Mouse (Mus musculus) erythroblast, embryonic 14.5 days (primary cell): ENCODE data around the gene Ankrd44. TPM values are rescaled to one million over a fixed set of nuclear protein-coding genes. Genes with fewer than 3 reads are reported as not detected.

Source experiments
- H3K27me3 ChIP-seq: 2 replicates; pipeline ENCODE4 v1.6.1; 2012; ENCODE audit warnings: inconsistent platforms; ENCODE audit not compliant: control insufficient read depth
- H3K36me3 ChIP-seq: 2 replicates; pipeline ENCODE4 v1.6.1; 2012; ENCODE audit warnings: mild to moderate bottlenecking, inconsistent platforms; ENCODE audit not compliant: control insufficient read depth
- H3K4me1 ChIP-seq: 2 replicates; pipeline ENCODE4 v1.6.1; 2012; ENCODE audit warnings: inconsistent platforms; ENCODE audit not compliant: control insufficient read depth
- H3K4me3 ChIP-seq: replicated peaks from 2 replicates; pipeline ENCODE3; 2012; ENCODE audit warnings: moderate library complexity, mild to moderate bottlenecking, inconsistent platforms
- H3K9me3 ChIP-seq: 2 replicates; pipeline ENCODE4 v1.6.1; 2012; ENCODE audit warnings: low read length, inconsistent platforms, mixed read lengths; ENCODE audit not compliant: control insufficient read depth
- GATA1 ChIP-seq: IDR thresholded peaks from 2 replicates; pipeline ENCODE4 v1.6.1; 2012; ENCODE audit warnings: low read length, inconsistent platforms, mixed read lengths
- TAL1 ChIP-seq: IDR thresholded peaks from 3 replicates; pipeline ENCODE4 v1.6.1; 2012; ENCODE audit warnings: low read length, inconsistent platforms, mixed read lengths
- polyA plus RNA-seq: library from polyadenylated mRNA; stranded (reverse); fragments of >175 nt; gene quantifications from 2 replicates; pipeline ENCODE4 v1.2.3, GENCODE M21; 2012

Gene Ankrd44
- polyA plus RNA-seq, 1 experiment = 0.03 TPM

- no peaks in the 10 kb centered on the region for H3K36me3 ChIP-seq
- H3K4me1 ChIP-seq = no peaks in the 10 kb centered on the region
- H3K9me3 ChIP-seq = no peaks in the 10 kb centered on the region
- no peak for TF ChIP-seq GATA1
- TF ChIP-seq TAL1 = no peak
- no peaks in the 10 kb centered on the region for H3K27me3 ChIP-seq
- H3K4me3 ChIP-seq = no peak overlapping the region
Observed at GRCm38 (mm10) chr1:54747785-54748420, 178.3 kb downstream of the Ankrd44 start.

DNA sequence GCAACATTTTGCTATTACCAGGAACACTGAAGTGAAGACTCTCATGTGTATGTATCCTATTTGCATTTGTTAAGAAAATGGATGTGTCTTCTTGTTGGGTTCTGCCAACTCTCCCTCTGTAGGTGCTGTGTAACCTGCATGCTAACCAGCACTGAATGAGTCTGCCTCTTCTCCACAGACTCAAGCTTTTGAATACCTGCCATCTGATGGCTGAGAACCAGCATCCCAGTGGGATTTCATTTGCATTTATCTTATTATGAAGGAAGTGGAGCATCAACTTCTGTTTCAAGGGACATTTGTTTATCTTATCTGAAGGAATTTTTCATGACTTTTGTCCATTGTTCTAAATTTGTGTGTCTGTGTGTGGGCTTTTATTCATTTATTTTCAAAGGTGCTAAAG is 180.5 kb downstream of the Ankrd44 start:
- H3K27me3 ChIP-seq = no peaks in the 10 kb centered on the region
- TF ChIP-seq TAL1 (no peak), GATA1 (no peak)
- no peaks in the 10 kb centered on the region for H3K4me1 ChIP-seq
- H3K9me3 ChIP-seq = no peaks in the 10 kb centered on the region
- H3K4me3 ChIP-seq = no peak overlapping the region
- no peaks in the 10 kb centered on the region for H3K36me3 ChIP-seq

DNA sequence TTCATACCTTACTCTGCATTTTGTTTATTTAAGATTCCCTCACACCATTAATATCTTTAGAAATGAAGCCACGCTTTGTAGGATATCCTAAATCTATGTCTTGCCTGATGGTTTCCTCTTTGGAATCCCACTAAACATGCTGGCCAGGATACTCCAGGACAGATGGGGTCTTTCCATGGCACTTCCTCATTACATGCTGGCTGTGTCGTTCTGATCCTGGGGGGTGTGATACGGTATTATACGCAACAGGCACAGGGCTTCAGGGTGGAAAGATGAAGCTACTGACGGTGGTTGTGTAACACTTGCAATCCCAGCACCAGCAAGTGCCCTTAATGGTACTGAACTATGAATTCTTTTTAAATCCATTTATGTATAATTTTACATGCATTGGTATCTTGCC is 182.0 kb downstream of the Ankrd44 start:
- Histone ChIP-seq H3K9me3 (no peaks in the 10 kb centered on the region), H3K36me3 (no peaks in the 10 kb centered on the region), H3K4me3 (no peak overlapping the region), H3K4me1 (no peaks in the 10 kb centered on the region), H3K27me3 (no peaks in the 10 kb centered on the region)
- TF ChIP-seq GATA1 (no peak), TAL1 (no peak)

DNA sequence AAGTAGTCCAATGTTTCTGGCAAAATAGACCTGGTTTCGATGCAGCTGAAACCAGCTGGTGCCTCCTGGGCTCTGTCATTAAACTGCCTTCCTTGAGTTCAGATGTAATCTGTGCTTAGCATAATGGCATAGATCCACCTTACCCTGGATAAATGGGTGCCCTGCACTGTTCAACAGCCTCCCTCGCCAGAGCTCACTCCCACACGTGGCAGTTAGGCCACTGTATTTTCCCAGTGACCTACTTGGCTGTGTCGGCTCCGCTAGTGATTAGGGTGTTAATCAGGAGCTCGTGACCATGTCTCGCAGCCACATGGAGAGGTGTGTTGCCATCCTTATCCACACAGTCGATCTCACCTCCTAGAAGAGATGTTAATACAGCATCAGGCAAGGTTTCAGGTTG is 183.1 kb downstream of the Ankrd44 start:
- Histone ChIP-seq H3K36me3 (no peaks in the 10 kb centered on the region), H3K27me3 (no peaks in the 10 kb centered on the region), H3K4me3 (no peak overlapping the region)

DNA sequence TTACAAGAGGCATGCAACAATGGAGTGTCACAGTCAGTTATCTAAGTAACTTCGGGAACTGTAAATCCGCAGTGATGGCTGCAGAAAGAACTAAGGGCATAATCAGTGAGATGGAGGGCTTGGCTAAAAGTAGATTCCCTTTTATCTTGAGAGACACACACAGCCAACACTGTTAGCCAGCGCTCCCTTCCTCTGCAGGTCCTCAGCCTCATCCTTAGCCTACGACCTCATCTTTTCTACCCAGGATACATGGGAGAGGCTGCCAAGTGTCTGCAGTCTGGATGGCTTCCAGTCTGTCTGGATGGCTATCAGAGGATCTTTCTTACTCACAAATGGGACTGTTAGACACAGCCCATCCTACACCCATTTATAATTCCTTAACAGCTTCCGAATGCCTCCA is 185.3 kb downstream of the Ankrd44 start:
- Histone ChIP-seq H3K9me3 (no peaks in the 10 kb centered on the region), H3K36me3 (no peaks in the 10 kb centered on the region), H3K27me3 (no peaks in the 10 kb centered on the region), H3K4me1 (no peaks in the 10 kb centered on the region), H3K4me3 (no peak overlapping the region)
- TF ChIP-seq TAL1 (no peak), GATA1 (no peak)

More for the DNA sequence above, 183.1 kb downstream of the Ankrd44 start:
- TF ChIP-seq TAL1 (no peak), GATA1 (no peak)
- H3K4me1 ChIP-seq = no peaks in the 10 kb centered on the region
- no peaks in the 10 kb centered on the region for H3K9me3 ChIP-seq

- TF ChIP-seq GATA1 (no peak), TAL1 (no peak)
- H3K9me3 ChIP-seq = no peaks in the 10 kb centered on the region
- no peak overlapping the region for H3K4me3 ChIP-seq
- no peaks in the 10 kb centered on the region for H3K4me1 ChIP-seq
- H3K27me3 ChIP-seq = no peaks in the 10 kb centered on the region
- H3K36me3 ChIP-seq = no peaks in the 10 kb centered on the region
Observed at GRCm38 (mm10) chr1:54737472-54737871, 188.7 kb downstream of the Ankrd44 start.

DNA sequence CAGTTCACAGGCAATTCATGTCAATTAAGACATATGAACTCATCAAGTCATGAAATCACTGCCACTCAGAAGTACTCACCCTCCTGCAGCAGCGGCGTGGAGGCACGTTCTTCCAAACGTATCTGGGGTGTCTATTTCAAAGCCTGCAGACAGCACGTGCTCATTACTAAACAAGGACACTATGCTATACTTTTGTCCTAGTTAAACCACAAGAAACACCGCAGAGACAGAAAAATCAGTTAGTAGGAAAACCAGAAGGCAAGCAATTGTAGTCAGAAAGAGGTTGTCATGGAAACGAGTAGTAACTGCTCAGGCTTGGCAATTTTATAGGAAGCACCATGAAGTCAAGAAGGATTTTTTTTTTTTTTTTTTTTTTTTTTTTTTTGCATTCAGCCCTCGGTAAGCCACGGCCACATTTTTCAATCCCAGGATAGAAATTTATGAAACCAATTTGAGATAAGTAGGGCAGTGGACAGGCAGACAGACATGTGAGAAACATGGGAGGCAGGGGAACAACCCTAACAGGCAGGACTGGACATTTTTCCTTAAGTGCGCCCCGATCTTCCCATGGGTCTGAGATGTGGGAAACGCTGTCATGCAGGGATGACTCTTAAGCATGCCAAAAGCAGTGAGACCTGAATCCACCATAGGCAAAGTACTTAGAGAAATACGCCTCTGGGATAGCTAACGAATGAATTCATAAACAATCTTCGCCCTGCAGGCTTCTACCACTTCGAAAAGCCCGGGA is 191.1 kb downstream of the Ankrd44 start:
- Histone ChIP-seq H3K36me3 (no peaks in the 10 kb centered on the region), H3K9me3 (no peaks in the 10 kb centered on the region)
- TF ChIP-seq TAL1 (no peak), GATA1 (no peak)

DNA sequence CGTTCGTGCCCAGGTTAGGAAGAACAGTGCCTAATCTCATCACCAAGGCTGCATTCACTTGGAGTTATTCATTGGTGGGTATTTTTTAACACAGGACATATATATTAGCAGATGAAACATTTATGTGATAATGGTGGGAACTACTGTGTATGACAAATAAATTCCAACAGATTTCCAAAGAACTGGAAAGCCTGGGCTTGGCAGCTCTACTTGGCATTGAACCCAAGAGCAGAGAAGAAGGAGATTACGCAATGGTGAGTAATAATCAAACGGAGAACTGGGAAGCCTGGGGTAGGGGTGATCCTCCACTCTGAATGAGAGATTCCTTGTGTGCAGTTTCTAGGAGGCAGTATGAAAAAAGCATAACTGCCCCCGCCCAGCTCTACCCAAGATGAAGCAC is 196.9 kb downstream of the Ankrd44 start:
- Histone ChIP-seq H3K36me3 (no peaks in the 10 kb centered on the region), H3K27me3 (no peaks in the 10 kb centered on the region), H3K9me3 (no peaks in the 10 kb centered on the region), H3K4me1 (no peaks in the 10 kb centered on the region), H3K4me3 (no peak overlapping the region)
- TF ChIP-seq TAL1 (no peak), GATA1 (no peak)

More for the DNA sequence above, 191.1 kb downstream of the Ankrd44 start:
- Histone ChIP-seq H3K4me1 (no peaks in the 10 kb centered on the region), H3K27me3 (no peaks in the 10 kb centered on the region), H3K4me3 (no peak overlapping the region)

GRCm38 (mm10) chr1:54726555-54726954 is 199.6 kb downstream of the Ankrd44 start:
- TF ChIP-seq TAL1 = no peak
- TF ChIP-seq GATA1 = no peak
- Histone ChIP-seq H3K27me3 (no peaks in the 10 kb centered on the region), H3K4me1 (no peaks in the 10 kb centered on the region), H3K4me3 (no peak overlapping the region), H3K36me3 (no peaks in the 10 kb centered on the region), H3K9me3 (no peaks in the 10 kb centered on the region)

GRCm38 (mm10) chr1:54716921-54717320 is 209.3 kb downstream of the Ankrd44 start:
- no peaks in the 10 kb centered on the region for H3K9me3 ChIP-seq
- H3K4me3 ChIP-seq = no peak overlapping the region
- no peaks in the 10 kb centered on the region for H3K4me1 ChIP-seq
- no peaks in the 10 kb centered on the region for H3K36me3 ChIP-seq
- H3K27me3 ChIP-seq = no peaks in the 10 kb centered on the region
- TF ChIP-seq GATA1 (no peak), TAL1 (no peak)
